Mouse (Mus musculus): ENCODE results near the gene Kcns1.

Gene Kcns1

GRCm38 (mm10) chr2:164174649-164175395, 3.9 kb upstream of the Kcns1 start:
- DNase-seq (ENCODE audit: extremely low spot score, low read depth, low spot score), result no peak

- no peak for DNase-seq (ENCODE audit: extremely low spot score, low read depth, low spot score)
Observed at GRCm38 (mm10) chr2:164173394-164173793, 2.5 kb upstream of the Kcns1 start.

GRCm38 (mm10) chr2:164170326-164170725, 587 bp downstream of the Kcns1 start:
- no peak for DNase-seq (ENCODE audit: extremely low spot score, low read depth, low spot score)

GRCm38 (mm10) chr2:164168571-164168946, 2.4 kb downstream of the Kcns1 start:
- DNase-seq (ENCODE audit: extremely low spot score, low read depth, low spot score), result no peak

GRCm38 (mm10) chr2:164167752-164168570, 3.0 kb downstream of the Kcns1 start:
- no peak for DNase-seq (ENCODE audit: extremely low spot score, low read depth, low spot score)

- DNase-seq (ENCODE audit: extremely low spot score, low read depth, low spot score), result no peak
Observed at GRCm38 (mm10) chr2:164164941-164165340, 6.0 kb downstream of the Kcns1 start.

- no peak for DNase-seq (ENCODE audit: extremely low spot score, low read depth, low spot score)
Observed at GRCm38 (mm10) chr2:164161515-164162055, 9.3 kb downstream of the Kcns1 start.

- no peak for DNase-seq (ENCODE audit: extremely low spot score, low read depth, low spot score)
Observed at GRCm38 (mm10) chr2:164158838-164159237, 12.1 kb downstream of the Kcns1 start.

GRCm38 (mm10) chr2:164156158-164156557, 14.8 kb downstream of the Kcns1 start:
- no peak for DNase-seq (ENCODE audit: extremely low spot score, low read depth, low spot score)

GRCm38 (mm10) chr2:164154007-164154406, 16.9 kb downstream of the Kcns1 start:
- no peak for DNase-seq (ENCODE audit: extremely low spot score, low read depth, low spot score)

GRCm38 (mm10) chr2:164152341-164152740, 18.6 kb downstream of the Kcns1 start:
- no peak for DNase-seq (ENCODE audit: extremely low spot score, low read depth, low spot score)

- no peak for DNase-seq (ENCODE audit: extremely low spot score, low read depth, low spot score)
Observed at GRCm38 (mm10) chr2:164150086-164150760, 20.7 kb downstream of the Kcns1 start.

GRCm38 (mm10) chr2:164146556-164146955, 24.4 kb downstream of the Kcns1 start:
- no peak for DNase-seq (ENCODE audit: extremely low spot score, low read depth, low spot score)

- DNase-seq (ENCODE audit: extremely low spot score, low read depth, low spot score), result no peak
Observed at GRCm38 (mm10) chr2:164144541-164144940, 26.4 kb downstream of the Kcns1 start.

GRCm38 (mm10) chr2:164144025-164144424, 26.9 kb downstream of the Kcns1 start:
- no peak for DNase-seq (ENCODE audit: extremely low spot score, low read depth, low spot score)

- no peak for DNase-seq (ENCODE audit: extremely low spot score, low read depth, low spot score)
Observed at GRCm38 (mm10) chr2:164142021-164142420, 28.9 kb downstream of the Kcns1 start.

- DNase-seq (ENCODE audit: extremely low spot score, low read depth, low spot score), result no peak
Observed at GRCm38 (mm10) chr2:164137754-164138153, 33.2 kb downstream of the Kcns1 start.

- no peak for DNase-seq (ENCODE audit: extremely low spot score, low read depth, low spot score)
Observed at GRCm38 (mm10) chr2:164136393-164136792, 34.5 kb downstream of the Kcns1 start.

GRCm38 (mm10) chr2:164135367-164135766, 35.5 kb downstream of the Kcns1 start:
- DNase-seq (ENCODE audit: extremely low spot score, low read depth, low spot score), result no peak

GRCm38 (mm10) chr2:164134563-164134962, 36.4 kb downstream of the Kcns1 start:
- no peak for DNase-seq (ENCODE audit: extremely low spot score, low read depth, low spot score)

GRCm38 (mm10) chr2:164131586-164131985, 39.3 kb downstream of the Kcns1 start:
- DNase-seq (ENCODE audit: extremely low spot score, low read depth, low spot score), result no peak
